Mouse (Mus musculus) C2C12 (cell line): ENCODE measurements at regions not wholly inside any gene's neighbourhood (a gene's known extent, or its start where the extent isn't known, plus 50 kb on each side); places are given as distances from the start of the nearest gene placed in this dataset.

Experiments used
- H3K27me3 ChIP-seq: one replicate; pipeline ENCODE4 v1.6.1; 2011; ENCODE audit not compliant: control insufficient read depth, insufficient read depth, insufficient read length
- H3K36me3 ChIP-seq: one replicate; pipeline ENCODE4 v1.6.1; 2011; ENCODE audit not compliant: control insufficient read depth, insufficient read depth
- H3K4me3 ChIP-seq: one replicate; pipeline ENCODE4 v1.5.1; 2011; ENCODE audit warnings: mild to moderate bottlenecking, control low read depth; ENCODE audit not compliant: poor library complexity, insufficient read depth, severe bottlenecking
- H3K79me2 ChIP-seq: one replicate; pipeline ENCODE4 v1.6.1; 2011; ENCODE audit not compliant: control insufficient read depth, insufficient read depth
- H3K79me3 ChIP-seq: one replicate; pipeline ENCODE4 v1.6.1; 2011; ENCODE audit warnings: low read depth, control low read depth
- H3ac ChIP-seq: one replicate; pipeline ENCODE3; 2011; ENCODE audit warnings: low read depth; ENCODE audit not compliant: control insufficient read depth, insufficient read length
- CEBPB ChIP-seq: IDR thresholded peaks from one replicate; pipeline ENCODE4 v1.6.1; 2011; ENCODE audit warnings: low read depth, mild to moderate bottlenecking, control low read depth, moderate library complexity
- CTCF ChIP-seq: IDR thresholded peaks from one replicate; pipeline ENCODE4 v1.5.1; 2011; ENCODE audit not compliant: control insufficient read depth, insufficient read depth, insufficient read length
- FOSL1 ChIP-seq: IDR thresholded peaks from one replicate; pipeline ENCODE4 v1.8.0; 2011; ENCODE audit warnings: mild to moderate bottlenecking, low read length; ENCODE audit not compliant: poor library complexity, insufficient read depth, severe bottlenecking
- MAX ChIP-seq: IDR thresholded peaks from one replicate; pipeline ENCODE4 v1.6.1; 2011; ENCODE audit warnings: mild to moderate bottlenecking, control low read depth
- MYOD1 ChIP-seq: IDR thresholded peaks from one replicate; pipeline ENCODE4 v1.6.1; 2011; ENCODE audit warnings: low read depth; ENCODE audit not compliant: control insufficient read depth, insufficient read length
- MYOG ChIP-seq: IDR thresholded peaks from one replicate; pipeline ENCODE4 v1.6.1; 2011; ENCODE audit not compliant: control insufficient read depth, insufficient read length; ENCODE audit errors: extremely low read depth
- USF1 ChIP-seq: IDR thresholded peaks from one replicate; pipeline ENCODE4 v1.6.1; 2011; ENCODE audit warnings: low read depth, mild to moderate bottlenecking, control low read depth, moderate library complexity

DNA sequence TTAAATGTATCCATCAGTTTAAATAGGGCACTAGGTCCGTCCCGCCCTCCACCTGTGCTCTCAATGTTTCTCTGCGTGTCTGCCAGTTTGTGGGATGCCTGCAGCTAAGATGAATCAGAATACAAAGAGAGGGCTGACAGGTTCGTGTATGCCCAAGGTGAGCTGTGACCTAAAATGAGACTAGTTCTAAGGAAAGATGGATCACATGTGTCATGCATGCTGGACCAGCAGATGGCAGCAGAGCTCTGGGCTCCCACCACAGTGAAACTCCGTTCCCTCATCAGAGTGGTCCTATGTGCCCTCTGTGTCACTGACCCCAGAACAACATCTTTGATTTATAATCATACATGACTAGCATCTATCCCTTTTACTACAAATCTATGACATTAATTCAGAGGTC lies 180.3 kb downstream of the 1700010I14Rik start:
- Histone ChIP-seq H3K4me3 (no peak overlapping the region), H3ac (no peak overlapping the region), H3K27me3 (no peaks in the 10 kb centered on the region), H3K36me3 (no peaks in the 10 kb centered on the region), H3K79me3 (no peaks in the 10 kb centered on the region), H3K79me2 (no peaks in the 10 kb centered on the region)
- TF ChIP-seq MYOG (no peak), CTCF (peak; percentile 83), USF1 (peak; percentile 15)

DNA sequence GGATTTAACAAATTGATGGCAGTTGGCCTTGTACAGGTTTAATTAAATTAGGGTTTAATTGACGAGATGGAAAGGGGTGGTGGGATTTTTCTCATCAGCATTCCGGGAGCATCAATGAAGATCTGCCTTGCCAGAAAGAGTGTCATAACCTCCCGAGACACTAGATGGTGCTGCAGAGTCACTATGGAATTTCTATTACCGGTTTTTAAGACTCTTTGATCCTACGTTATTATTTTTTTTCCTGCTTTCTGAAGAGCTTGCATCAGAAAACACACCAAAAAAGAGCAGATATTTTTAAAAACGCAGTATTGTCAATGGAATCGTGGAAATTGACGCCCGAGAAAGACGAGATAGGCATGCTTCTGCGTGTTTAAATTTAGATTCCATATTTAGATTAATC lies 181.2 kb downstream of the 1700010I14Rik start:
- no peaks in the 10 kb centered on the region for H3K27me3 ChIP-seq
- H3K79me2 ChIP-seq = no peaks in the 10 kb centered on the region
- H3K4me3 ChIP-seq = no peak overlapping the region
- H3ac ChIP-seq = no peak overlapping the region
- TF ChIP-seq MYOG = no peak
- peak; percentile 16 for TF ChIP-seq CTCF
- H3K79me3 ChIP-seq = no peaks in the 10 kb centered on the region
- H3K36me3 ChIP-seq = no peaks in the 10 kb centered on the region

GRCm38 (mm10) chr17:9197160-9197559 lies 209.0 kb downstream of the 1700010I14Rik start:
- H3ac ChIP-seq = no peak overlapping the region
- no peaks in the 10 kb centered on the region for H3K36me3 ChIP-seq
- no peaks in the 10 kb centered on the region for H3K79me2 ChIP-seq
- H3K79me3 ChIP-seq = no peaks in the 10 kb centered on the region
- H3K4me3 ChIP-seq = no peak overlapping the region
- H3K27me3 ChIP-seq = no peaks in the 10 kb centered on the region
- TF ChIP-seq MYOG (no peak), MAX (no peak), FOSL1 (no peak), MYOD1 (no peak), CEBPB (no peak), USF1 (no peak), CTCF (no peak)

GRCm38 (mm10) chr17:9200386-9200785 lies 212.3 kb downstream of the 1700010I14Rik start:
- no peaks in the 10 kb centered on the region for H3K79me2 ChIP-seq
- H3K79me3 ChIP-seq = no peaks in the 10 kb centered on the region
- H3K36me3 ChIP-seq = no peaks in the 10 kb centered on the region
- H3K27me3 ChIP-seq = no peaks in the 10 kb centered on the region
- no peak overlapping the region for H3ac ChIP-seq
- no peak overlapping the region for H3K4me3 ChIP-seq
- TF ChIP-seq CTCF (no peak), MYOD1 (no peak), CEBPB (no peak), FOSL1 (no peak), MAX (no peak), MYOG (no peak), USF1 (no peak)

- Histone ChIP-seq H3K36me3 (no peaks in the 10 kb centered on the region), H3ac (no peak overlapping the region), H3K27me3 (no peaks in the 10 kb centered on the region), H3K79me2 (no peaks in the 10 kb centered on the region), H3K4me3 (no peak overlapping the region), H3K79me3 (no peaks in the 10 kb centered on the region)
- TF ChIP-seq CEBPB = no peak
- no peak for TF ChIP-seq USF1
- no peak for TF ChIP-seq FOSL1
- TF ChIP-seq MYOD1 = no peak
- no peak for TF ChIP-seq CTCF
- no peak for TF ChIP-seq MYOG
- no peak for TF ChIP-seq MAX
These were observed 214.4 kb downstream of the 1700010I14Rik start for GRCm38 (mm10) chr17:9202496-9202895.

DNA sequence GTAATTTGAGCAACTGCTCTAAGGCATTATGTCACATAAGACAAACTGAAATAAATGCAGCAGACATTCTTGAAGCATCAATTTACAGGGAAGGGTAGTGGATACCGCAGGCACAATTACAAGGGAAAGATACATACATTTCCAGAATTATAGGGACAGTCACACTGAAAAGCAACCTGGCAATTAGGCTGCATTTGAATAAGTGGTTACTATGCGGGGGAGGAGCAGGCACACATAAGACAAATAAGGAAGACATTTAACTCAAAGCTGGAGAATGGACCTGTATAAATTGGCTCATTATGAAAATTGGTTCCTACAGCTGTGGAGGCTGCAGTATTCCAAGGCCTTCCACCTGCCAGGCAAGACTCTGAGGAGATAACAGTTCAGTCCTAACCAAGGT lies 211.2 kb upstream of the Gm17728 start:
- TF ChIP-seq USF1 (no peak), MAX (no peak), MYOD1 (no peak), MYOG (no peak)
- Histone ChIP-seq H3K36me3 (no peaks in the 10 kb centered on the region), H3K27me3 (no peaks in the 10 kb centered on the region)

More for the DNA sequence above, 211.2 kb upstream of the Gm17728 start:
- no peak overlapping the region for H3K4me3 ChIP-seq
- no peaks in the 10 kb centered on the region for H3K79me3 ChIP-seq
- no peaks in the 10 kb centered on the region for H3K79me2 ChIP-seq
- no peak overlapping the region for H3ac ChIP-seq
